Mouse (Mus musculus) ES-E14 (cell line): ENCODE results near the gene Mitf. TPM values are rescaled to one million over a fixed set of nuclear protein-coding genes. Genes with fewer than 3 reads are reported as not detected.

ENCODE experiments used
- DNase-seq: peaks from one replicate; pipeline ENCODE4 v3.0.0-alpha.2; 2013; ENCODE audit warnings: low read depth, low spot score
- H3K27ac ChIP-seq: 2 replicates; pipeline ENCODE4 v1.5.1; 2012; ENCODE audit warnings: low read depth, mild to moderate bottlenecking, low read length, moderate library complexity, mixed read lengths; ENCODE audit not compliant: poor library complexity, insufficient read depth, severe bottlenecking
- H3K36me3 ChIP-seq: 2 replicates; pipeline ENCODE4 v1.6.1; 2012; ENCODE audit warnings: mild to moderate bottlenecking, low read length, moderate library complexity, mixed read lengths; ENCODE audit not compliant: control insufficient read depth, poor library complexity, insufficient read depth, severe bottlenecking
- H3K4me1 ChIP-seq, 2 experiments: fragments of 150-350 bp in 1 of 2; sonication (generic) in 1 of 2; 2 replicates each; pipeline ENCODE4 v1.6.1; 2012; ENCODE audit warnings: low read length in 2 of 2, mild to moderate bottlenecking in 1 of 2, mixed read lengths in 1 of 2; ENCODE audit not compliant: control insufficient read depth in 2 of 2, insufficient read depth in 2 of 2, poor library complexity in 1 of 2
- H3K4me3 ChIP-seq, 2 experiments: fragments of 150-350 bp in 1 of 2; sonication (generic) in 1 of 2; 2 replicates each; pipeline ENCODE4 v1.5.1; 2012; ENCODE audit warnings: low read length in 2 of 2, low read depth in 1 of 2, mild to moderate bottlenecking in 1 of 2, mixed read lengths in 1 of 2; ENCODE audit not compliant: insufficient read depth in 1 of 2, poor library complexity in 1 of 2, severe bottlenecking in 1 of 2
- H3K9ac ChIP-seq: 2 replicates; pipeline ENCODE4 v1.6.1; 2012; ENCODE audit warnings: low read depth, mild to moderate bottlenecking, low read length, mixed read lengths; ENCODE audit not compliant: poor library complexity, insufficient read depth, severe bottlenecking
- H3K9me3 ChIP-seq: fragments of 150-350 bp; sonication (generic); 2 replicates; pipeline ENCODE4 v1.6.1; 2012; ENCODE audit warnings: low read depth, mild to moderate bottlenecking, low read length; ENCODE audit not compliant: control insufficient read depth, insufficient read depth
- CHD2 ChIP-seq: IDR thresholded peaks from 2 replicates; pipeline ENCODE4 v1.6.1; 2014; ENCODE audit warnings: mild to moderate bottlenecking, low read depth, low read length, inconsistent platforms
- HCFC1 ChIP-seq: IDR thresholded peaks from 2 replicates; pipeline ENCODE4 v1.6.1; 2012; ENCODE audit warnings: low read length, inconsistent platforms, borderline replicate concordance; ENCODE audit not compliant: insufficient read depth
- MAFK ChIP-seq: IDR thresholded peaks from 2 replicates; pipeline ENCODE4 v1.6.1; 2014; ENCODE audit warnings: mild to moderate bottlenecking, low read depth, low read length, inconsistent platforms; ENCODE audit not compliant: insufficient read depth
- ZC3H11A ChIP-seq: IDR thresholded peaks from 2 replicates; pipeline ENCODE4 v1.6.1; 2012; ENCODE audit warnings: low read depth, mild to moderate bottlenecking, inconsistent platforms, low read length, borderline replicate concordance
- ZNF384 ChIP-seq: IDR thresholded peaks from 2 replicates; pipeline ENCODE4 v1.6.1; 2012; ENCODE audit warnings: low read depth, low read length, inconsistent platforms
- in situ Hi-C, 2 experiments: fragments of 600-800 bp; cut with MboI; formaldehyde crosslinking; loops; one replicate each; pipeline ENCODE4 v1.15.1; 2025; ENCODE audit warnings: low sequenced_read_pairs in 2 of 2, inconsistent platforms in 1 of 2; ENCODE audit not compliant: unreplicated experiment in 2 of 2
- total RNA-seq: library from RNA; depleted of rRNA; stranded (reverse); fragments of 300-350 nt; gene quantifications from 2 replicates; pipeline ENCODE4 v1.2.3, GENCODE M21; 2012

Mitf gene
- total RNA-seq, 1 experiment = 9.3 TPM

DNA sequence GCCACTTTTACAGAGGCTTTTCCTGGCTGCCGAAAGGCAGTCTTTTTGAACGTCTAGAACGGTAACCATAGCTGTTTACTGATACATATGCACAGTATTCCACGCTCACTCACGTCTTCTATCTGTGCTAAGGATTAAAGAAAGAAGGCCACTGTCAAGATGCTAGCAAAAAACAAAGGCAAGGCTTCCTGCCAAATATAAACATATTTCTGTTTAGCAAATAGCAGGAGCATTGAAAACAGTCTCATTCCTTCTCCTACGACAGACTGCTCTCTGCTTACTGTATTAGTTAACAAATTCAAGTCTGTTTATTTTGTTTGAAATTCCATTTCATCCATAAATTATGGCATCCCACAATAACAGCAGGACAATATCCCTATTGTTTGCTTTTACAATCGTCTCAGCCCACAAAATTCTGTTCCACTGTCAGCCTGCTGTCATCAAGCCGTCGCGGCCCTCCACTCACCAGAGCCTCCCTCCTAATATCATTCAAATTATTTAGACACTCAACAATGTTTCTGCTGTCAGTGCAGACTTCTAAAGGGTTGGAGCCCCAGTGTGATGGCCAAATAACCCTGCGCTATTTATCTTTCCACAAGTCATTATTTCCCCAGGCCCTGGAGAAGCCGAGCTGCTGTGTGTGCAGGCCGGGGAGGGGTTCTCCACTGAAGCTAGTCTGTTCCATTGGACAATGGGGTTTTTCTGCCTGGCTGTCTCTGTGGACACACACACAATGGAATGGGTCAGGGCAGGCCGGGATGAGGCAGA, 242.0 kb downstream of the Mitf start:
- TF ChIP-seq HCFC1 = no peak
- TF ChIP-seq MAFK = no peak
- TF ChIP-seq CHD2 = no peak
- TF ChIP-seq ZC3H11A = no peak
- TF ChIP-seq ZNF384 = no peak
- in situ Hi-C loops = no loop called here
- no peak overlapping the region for H3K9ac ChIP-seq
- H3K4me3 ChIP-seq = no peak overlapping the region
- H3K9me3 ChIP-seq = no peaks in the 10 kb centered on the region
- no peaks in the 10 kb centered on the region for H3K36me3 ChIP-seq
- H3K4me1 ChIP-seq = no peaks in the 10 kb centered on the region
- no peak for DNase-seq
- H3K27ac ChIP-seq = no peak overlapping the region

DNA sequence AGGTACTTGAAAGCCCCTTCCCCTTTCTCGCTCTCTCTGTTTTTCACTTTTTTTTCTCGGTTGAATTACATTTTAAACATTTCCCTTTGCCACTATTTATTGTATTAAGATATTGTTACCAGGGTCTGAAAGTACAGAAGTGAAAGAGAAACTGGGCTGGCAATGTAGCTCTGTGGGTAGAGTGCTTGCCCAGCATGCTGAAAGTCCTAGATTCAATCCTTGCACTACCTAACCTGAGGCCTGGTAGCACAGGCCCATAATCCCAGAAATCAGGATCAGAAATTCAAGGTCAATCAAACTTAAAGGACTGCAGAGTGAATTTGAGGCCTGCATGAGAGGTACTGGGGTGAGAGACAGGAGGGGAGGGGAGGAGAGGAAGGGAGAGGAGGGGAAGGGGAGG, 242.7 kb downstream of the Mitf start:
- Histone ChIP-seq H3K9me3 (no peaks in the 10 kb centered on the region), H3K9ac (no peak overlapping the region), H3K36me3 (no peaks in the 10 kb centered on the region), H3K4me3 (no peak overlapping the region), H3K4me1 (no peaks in the 10 kb centered on the region), H3K27ac (no peak overlapping the region)
- DNase-seq = no peak
- in situ Hi-C loops = no loop called here
- TF ChIP-seq ZC3H11A (no peak), CHD2 (no peak), MAFK (no peak), ZNF384 (no peak), HCFC1 (no peak)

DNA sequence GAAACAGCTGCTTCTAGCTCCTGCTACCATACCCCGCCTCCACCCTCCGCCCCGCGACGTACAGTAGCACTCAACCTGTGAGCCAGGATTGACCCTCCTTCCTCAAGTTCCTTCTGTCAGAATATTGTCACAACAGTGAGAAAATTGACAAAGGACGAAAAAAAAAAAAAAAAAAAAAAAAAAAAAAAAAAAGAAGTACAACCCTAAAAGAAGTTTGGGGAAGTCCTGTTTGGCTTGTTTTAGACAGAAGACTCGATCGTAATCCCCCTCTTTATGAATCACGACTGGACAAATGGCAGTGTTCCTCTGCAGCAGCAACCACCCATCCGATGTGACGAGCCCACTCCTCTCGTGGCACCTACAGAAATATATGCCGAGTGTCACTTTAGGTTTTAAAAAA, 255.0 kb downstream of the Mitf start:
- H3K4me1 ChIP-seq = no peaks in the 10 kb centered on the region

DNA sequence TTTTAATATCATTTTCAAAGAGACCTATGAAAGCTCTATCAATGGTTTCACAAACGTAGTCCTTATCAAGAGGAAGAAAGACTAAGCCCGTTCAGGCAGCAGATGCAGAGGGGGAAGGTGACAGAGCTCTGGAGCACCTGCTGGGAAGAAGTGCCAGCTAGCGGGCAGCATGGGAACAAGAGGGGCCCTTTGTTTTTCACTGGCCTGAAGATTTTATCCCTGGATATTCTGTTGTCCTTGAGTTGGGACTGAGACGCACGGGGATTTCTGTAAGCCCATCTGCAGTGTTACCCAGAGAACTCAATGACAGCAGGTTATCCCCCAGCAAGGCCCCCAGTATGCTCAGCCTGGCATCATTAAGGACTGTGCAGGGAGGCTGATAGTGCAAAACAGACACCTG, 258.1 kb downstream of the Mitf start:
- in situ Hi-C loops = no loop called here
- Histone ChIP-seq H3K9ac (no peak overlapping the region), H3K9me3 (no peaks in the 10 kb centered on the region), H3K36me3 (no peaks in the 10 kb centered on the region), H3K4me3 (no peak overlapping the region), H3K4me1 (no peaks in the 10 kb centered on the region), H3K27ac (no peak overlapping the region)
- DNase-seq = no peak
- TF ChIP-seq CHD2 (no peak), MAFK (no peak), HCFC1 (no peak), ZC3H11A (no peak), ZNF384 (no peak)

More for the DNA sequence above, 255.0 kb downstream of the Mitf start:
- no peak overlapping the region for H3K9ac ChIP-seq
- TF ChIP-seq HCFC1 (no peak), ZC3H11A (no peak), MAFK (no peak), ZNF384 (peak; percentile 85), CHD2 (no peak)
- no peaks in the 10 kb centered on the region for H3K36me3 ChIP-seq
- in situ Hi-C loops = no loop called here
- H3K4me3 ChIP-seq = no peak overlapping the region
- DNase-seq = no peak
- H3K9me3 ChIP-seq = no peaks in the 10 kb centered on the region
- no peak overlapping the region for H3K27ac ChIP-seq
